Mouse (Mus musculus): ENCODE data around the gene Cblc.

Cblc gene

GRCm38 (mm10) chr7:19784764-19785535, 11.7 kb downstream of the Cblc start:
- DNase-seq (ENCODE audit: extremely low read depth, insufficient read length, low spot score), result no peak

GRCm38 (mm10) chr7:19783630-19784029, 13.0 kb downstream of the Cblc start:
- DNase-seq (ENCODE audit: extremely low read depth, insufficient read length, low spot score), result no peak

GRCm38 (mm10) chr7:19782645-19783044, 14.0 kb downstream of the Cblc start:
- DNase-seq (ENCODE audit: extremely low read depth, insufficient read length, low spot score), result no peak

- no peak for DNase-seq (ENCODE audit: extremely low read depth, insufficient read length, low spot score)
These were observed 14.9 kb downstream of the Cblc start for GRCm38 (mm10) chr7:19781741-19782140.

- no peak for DNase-seq (ENCODE audit: extremely low read depth, insufficient read length, low spot score)
These were observed 16.7 kb downstream of the Cblc start for GRCm38 (mm10) chr7:19779903-19780302.

- DNase-seq (ENCODE audit: extremely low read depth, insufficient read length, low spot score), result no peak
These were observed 18.0 kb downstream of the Cblc start for GRCm38 (mm10) chr7:19778645-19779044.

- DNase-seq (ENCODE audit: extremely low read depth, insufficient read length, low spot score), result no peak
These were observed 19.4 kb downstream of the Cblc start for GRCm38 (mm10) chr7:19777049-19777723.

GRCm38 (mm10) chr7:19771682-19772081, 24.9 kb downstream of the Cblc start:
- no peak for DNase-seq (ENCODE audit: extremely low read depth, insufficient read length, low spot score)

- no peak for DNase-seq (ENCODE audit: extremely low read depth, insufficient read length, low spot score)
These were observed 25.6 kb downstream of the Cblc start, which contains the start of gene Bcam for GRCm38 (mm10) chr7:19770984-19771391. Bcam (minus strand) TSS chr7:19771016.

GRCm38 (mm10) chr7:19770375-19770754, 26.2 kb downstream of the Cblc start:
- no peak for DNase-seq (ENCODE audit: extremely low read depth, insufficient read length, low spot score)

- DNase-seq (ENCODE audit: extremely low read depth, insufficient read length, low spot score), result no peak
These were observed 26.9 kb downstream of the Cblc start for GRCm38 (mm10) chr7:19769434-19770374.

- no peak for DNase-seq (ENCODE audit: extremely low read depth, insufficient read length, low spot score)
These were observed 27.6 kb downstream of the Cblc start for GRCm38 (mm10) chr7:19769001-19769400.

- no peak for DNase-seq (ENCODE audit: extremely low read depth, insufficient read length, low spot score)
These were observed 28.4 kb downstream of the Cblc start for GRCm38 (mm10) chr7:19768251-19768650.

- DNase-seq (ENCODE audit: extremely low read depth, insufficient read length, low spot score), result no peak
These were observed 32.0 kb downstream of the Cblc start for GRCm38 (mm10) chr7:19764581-19764980.

GRCm38 (mm10) chr7:19763829-19764477, 32.7 kb downstream of the Cblc start:
- DNase-seq (ENCODE audit: extremely low read depth, insufficient read length, low spot score), result no peak

- no peak for DNase-seq (ENCODE audit: extremely low read depth, insufficient read length, low spot score)
These were observed 34.3 kb downstream of the Cblc start for GRCm38 (mm10) chr7:19762283-19762682.

GRCm38 (mm10) chr7:19760021-19760420, 36.6 kb downstream of the Cblc start:
- no peak for DNase-seq (ENCODE audit: extremely low read depth, insufficient read length, low spot score)

- no peak for DNase-seq (ENCODE audit: extremely low read depth, insufficient read length, low spot score)
These were observed 38.0 kb downstream of the Cblc start for GRCm38 (mm10) chr7:19758623-19759022.

GRCm38 (mm10) chr7:19755851-19756786, 40.5 kb downstream of the Cblc start:
- no peak for DNase-seq (ENCODE audit: extremely low read depth, insufficient read length, low spot score)
